Mouse (Mus musculus) ovary, postnatal 36 days (tissue): ENCODE results near the gene Gnpnat1.
"Not testable (repeated sequence)": the region's sequence is repeated elsewhere in the genome, so short reads cannot be mapped to it uniquely, and the experiment has no call there.

Experiments
- DNase-seq: peaks from one replicate; pipeline ENCODE4 v3.0.0; 2022; ENCODE audit warnings: low spot score, mixed read lengths

The Gnpnat1 gene

DNA sequence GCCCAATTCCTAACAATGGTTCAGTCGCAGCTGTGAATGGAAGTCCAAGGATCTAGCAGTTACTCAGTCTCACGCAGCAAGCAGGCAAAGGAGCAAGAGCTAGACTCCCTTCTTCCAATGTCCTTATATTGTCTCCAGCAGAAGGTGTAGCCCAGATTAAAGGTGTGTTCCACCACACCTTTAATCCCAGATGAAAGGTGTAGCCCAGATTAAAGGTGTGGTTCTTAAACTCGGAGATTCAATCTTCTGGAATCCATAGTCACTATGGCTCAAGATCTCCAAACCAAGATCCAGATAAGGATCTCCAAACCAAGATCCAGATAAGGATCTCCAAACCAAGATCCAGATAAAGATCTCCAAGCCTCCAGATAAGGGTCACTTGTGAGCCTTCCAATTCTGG is at the start of gene Gnpnat1:
Gene Gnpnat1, minus strand, starts transcription at position 101 of the 400 bp plus-strand sequence.
- DNase-seq = not testable (repeated sequence)

DNA sequence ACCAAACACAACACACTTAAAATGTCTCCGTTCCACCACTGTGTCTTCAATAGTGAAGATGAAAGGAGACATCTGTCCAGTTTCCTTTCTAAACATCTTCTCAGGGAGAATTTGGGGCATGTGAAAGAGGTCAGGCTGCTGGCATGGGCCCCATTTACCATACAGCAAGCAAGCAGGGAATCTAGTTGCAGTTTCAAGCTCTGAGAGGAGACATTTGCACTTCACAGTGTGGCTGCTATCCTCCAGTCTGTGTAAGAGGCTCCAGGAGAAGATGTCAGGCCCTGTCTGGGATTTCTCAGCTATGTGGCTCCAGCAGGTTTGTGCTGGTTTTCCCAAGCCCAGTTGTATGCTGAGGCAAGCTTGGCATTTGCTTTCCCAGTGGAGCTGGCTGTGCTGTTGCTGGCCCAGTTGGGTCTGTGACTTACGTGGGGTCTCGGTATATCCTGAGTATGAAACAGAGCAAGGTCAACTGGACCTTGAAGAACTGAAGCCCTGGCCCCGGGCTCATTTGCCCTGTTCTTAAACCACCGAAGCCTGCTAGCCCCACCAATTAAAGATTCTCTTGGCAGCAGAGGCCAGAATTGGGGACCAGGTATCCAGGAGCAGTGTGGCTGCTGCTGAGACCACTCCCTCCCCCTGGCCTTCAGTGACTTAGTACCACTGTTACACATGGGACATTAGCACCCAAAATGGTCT is 49.0 kb upstream of the Gnpnat1 start:
- no peak for DNase-seq

DNA sequence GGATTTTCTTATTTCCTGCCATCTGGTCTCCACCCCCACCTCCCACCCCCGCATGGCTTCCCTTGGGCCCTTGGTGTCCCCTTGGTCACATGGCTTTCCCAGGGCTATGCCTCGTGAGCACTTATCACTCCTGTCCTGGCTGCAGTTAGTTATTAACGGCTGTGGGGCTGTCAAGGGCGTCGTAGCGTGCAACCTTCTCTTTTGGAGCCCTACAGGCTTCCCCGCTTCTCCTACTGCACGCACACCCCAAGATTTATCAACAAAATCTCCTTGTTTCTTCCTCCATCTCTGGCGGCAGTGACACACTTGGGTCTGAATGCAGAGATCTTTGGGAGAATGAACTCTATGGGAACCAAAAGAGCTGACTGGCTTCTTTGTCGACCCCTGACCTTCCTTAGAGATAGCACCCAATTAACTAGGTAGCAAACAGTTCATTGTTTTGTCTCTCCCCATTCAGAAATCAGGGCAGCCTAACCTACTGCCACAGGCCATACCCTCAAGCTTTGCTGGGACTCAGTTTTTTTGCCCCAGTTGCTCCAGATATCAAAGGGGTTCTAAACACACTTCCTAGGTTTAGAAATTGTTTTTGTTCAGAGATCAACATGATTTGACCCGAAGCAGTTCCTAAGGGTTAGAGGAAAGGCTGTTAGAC is 48.3 kb upstream of the Gnpnat1 start:
- peak; percentile 49 for DNase-seq

DNA sequence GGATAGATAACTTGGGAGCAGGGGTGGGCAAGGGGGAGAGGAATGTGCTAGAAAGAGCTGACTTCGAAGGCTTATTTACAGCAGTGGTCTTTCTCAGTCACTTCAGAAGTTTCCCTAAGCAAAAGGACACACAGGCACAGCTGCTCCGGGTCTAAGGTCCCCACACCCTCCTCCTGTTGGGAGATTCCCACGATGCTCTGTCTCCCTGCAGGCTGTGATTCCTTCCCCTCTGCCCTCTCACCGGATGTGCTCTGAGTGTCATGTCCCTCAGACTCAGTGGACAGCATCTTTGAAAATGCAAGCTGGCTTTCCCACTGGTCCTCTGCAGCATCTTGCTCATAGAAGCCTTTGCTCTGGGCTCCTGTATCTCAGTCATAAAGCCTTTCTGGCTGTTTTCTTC is 47.4 kb upstream of the Gnpnat1 start:
- DNase-seq = no peak

DNA sequence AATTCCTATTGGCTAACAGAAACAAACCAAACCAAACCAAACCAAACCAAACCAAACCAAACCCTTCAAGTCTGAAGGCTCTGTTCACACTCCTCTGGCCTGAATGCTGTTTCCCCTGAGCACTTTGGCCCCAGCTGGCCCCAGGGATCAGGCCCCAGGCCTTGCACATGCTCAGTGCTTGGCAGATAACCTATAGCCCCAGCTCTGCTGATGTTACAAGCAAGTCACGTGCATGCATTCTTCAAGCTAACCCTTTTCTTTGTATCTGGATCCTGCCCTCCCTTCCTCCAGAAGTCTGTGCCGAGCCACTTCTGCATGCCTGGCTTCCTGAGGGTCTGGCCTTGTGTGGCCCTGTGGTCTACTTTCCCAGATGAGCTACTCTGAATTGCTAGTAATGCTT is 46.4 kb upstream of the Gnpnat1 start:
- DNase-seq = no peak

DNA sequence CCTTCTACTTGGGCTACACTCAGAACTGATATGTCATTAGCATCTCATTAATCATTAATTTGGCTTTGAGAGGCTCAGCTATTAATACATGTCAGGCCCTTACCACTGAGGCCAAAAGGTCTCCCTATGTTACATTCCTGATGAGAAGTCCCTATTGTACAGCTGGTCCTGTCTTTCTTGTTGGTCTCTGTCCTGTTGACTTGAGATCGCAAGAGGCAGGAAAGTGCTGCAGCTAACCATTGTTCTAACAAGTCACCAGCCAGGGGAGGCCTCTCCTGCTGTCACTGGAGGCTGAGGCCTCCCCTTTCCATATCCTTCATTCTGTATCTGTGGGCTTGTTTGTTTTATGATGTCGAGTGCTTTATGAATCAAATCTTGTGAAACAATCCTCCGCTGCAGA is 42.1 kb upstream of the Gnpnat1 start:
- DNase-seq = no peak

DNA sequence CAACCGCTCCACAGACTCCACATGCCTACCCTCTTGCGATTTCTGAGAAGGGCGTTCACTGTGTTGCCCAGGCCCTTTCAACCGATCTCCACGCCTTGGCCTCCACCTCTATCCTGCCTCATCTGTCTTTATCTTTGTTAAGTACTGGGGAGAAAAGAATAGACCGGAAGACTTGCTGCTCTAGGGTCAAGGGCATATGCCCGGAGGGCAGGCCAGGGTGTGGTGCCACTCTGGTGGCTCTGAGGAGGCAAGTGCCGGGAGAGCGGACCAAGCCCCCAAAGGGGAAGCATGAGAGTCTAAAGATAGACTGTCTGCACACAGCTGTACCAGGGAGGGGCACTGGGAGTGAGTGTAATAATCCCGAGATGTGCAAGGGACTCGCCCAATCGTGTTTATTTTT is 40.7 kb upstream of the Gnpnat1 start:
- peak; percentile 27 for DNase-seq

DNA sequence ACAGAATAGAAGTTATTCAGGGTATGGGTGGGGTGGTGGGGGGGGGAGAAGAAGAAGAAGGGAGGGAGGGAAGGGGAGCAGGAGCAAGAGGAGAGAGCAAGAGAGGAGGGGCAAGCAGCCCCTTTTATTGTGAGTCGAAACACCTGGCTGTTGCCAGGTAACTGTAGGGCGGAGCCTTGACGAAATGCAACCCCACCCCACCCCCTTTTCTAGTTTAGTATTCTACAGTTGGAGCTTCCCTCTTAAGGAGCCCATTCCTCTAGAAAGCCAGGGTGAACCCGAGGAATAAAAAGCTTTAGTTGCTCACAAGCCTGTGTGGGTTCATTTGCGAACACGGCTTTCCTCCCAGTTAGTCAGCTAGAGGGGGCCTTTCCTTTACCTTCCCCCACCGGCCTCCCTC is 40.2 kb upstream of the Gnpnat1 start:
- DNase-seq = no peak

DNA sequence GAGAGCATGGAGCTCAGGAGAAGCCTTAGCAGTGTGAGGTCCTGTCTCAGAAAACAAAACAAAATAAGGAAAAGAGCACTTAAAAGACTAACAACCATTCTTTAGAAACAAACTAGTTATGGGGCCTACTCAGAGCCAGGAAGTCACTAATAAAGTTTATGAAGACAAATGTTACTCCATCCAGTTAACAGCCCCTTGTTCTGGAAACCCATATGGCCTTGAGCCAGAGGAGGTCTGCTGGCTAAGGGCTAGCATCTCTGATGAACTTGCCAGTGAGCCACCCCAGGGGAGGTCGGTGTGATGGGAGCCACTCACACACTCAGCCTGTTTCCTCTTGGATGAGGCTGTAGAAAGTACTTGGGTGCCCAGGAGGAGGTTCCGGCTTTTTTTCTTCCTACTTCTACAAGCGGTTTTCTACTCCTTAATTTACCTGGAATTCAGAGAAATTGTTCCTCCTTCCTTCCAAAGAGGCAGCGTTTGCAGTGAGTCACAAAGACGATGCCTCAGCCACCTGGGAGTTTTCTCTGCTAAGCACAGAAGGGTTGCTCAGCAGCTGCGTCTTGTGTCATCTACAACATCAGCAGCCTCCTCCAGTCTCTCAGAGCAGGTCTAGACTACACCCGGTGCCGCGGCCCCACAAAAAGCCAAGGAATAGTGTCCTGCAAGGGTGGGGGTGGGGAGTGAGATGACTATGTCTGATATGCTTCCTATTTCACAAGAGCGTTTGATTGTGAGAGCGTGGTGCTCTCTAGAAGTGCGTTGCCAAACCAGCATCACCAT is 38.3 kb upstream of the Gnpnat1 start:
- no peak for DNase-seq

DNA sequence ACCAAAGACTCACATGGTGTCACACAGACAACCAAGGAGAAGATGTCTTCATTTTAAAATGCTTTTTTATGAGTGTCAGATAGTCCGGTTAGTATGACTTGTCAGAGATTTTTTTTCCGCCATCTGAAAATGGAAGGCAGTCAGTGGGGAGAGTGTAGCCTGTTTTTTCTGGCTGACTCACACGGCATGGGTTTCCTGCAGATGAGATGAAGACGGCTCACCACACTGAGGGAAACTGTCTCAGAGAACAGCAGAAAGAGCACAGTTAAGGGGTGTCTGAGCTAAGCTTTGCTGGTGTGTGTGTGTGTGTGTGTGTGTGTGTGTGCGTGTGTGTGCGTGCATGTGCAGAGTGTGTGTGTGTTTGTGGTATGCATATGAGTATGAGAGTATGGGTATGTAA is 36.6 kb upstream of the Gnpnat1 start:
- no peak for DNase-seq

DNA sequence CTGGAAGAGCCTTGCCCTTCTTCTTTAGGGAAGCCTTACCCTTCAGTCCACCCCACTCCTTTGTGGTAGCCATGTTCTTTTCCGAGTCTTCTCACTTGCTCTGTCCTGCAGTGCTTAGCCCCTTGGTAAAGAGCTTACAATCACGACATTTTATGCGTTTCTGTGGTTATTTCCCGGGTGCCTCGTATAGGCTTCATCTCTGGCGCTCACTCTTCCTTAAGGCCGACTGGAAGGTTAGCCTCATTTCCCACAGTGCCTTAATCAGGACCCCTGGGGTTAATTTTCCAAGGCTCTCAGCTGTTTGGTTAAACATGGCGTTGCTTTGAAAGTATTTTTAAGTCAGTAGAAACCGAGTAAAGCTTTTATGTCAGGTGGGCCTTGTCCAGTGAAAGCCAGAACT is 34.7 kb upstream of the Gnpnat1 start:
- no peak for DNase-seq

DNA sequence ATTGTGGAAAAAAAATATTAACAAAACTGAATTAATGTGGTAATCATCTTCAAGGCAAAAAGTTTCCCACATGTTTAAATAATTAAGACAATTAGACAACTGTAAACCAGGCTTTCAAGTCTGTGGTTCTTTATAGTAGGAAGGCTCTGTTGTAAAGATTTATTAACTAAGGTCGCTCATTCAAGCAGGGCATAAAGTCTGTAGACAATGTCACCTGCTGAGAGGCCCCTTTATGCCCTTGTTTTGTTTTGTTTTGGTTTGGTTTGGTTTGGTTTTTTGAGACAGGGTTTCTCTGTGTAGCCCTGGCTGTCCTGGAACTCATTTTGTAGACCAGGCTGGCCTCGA is 34.2 kb upstream of the Gnpnat1 start:
- DNase-seq = no peak

DNA sequence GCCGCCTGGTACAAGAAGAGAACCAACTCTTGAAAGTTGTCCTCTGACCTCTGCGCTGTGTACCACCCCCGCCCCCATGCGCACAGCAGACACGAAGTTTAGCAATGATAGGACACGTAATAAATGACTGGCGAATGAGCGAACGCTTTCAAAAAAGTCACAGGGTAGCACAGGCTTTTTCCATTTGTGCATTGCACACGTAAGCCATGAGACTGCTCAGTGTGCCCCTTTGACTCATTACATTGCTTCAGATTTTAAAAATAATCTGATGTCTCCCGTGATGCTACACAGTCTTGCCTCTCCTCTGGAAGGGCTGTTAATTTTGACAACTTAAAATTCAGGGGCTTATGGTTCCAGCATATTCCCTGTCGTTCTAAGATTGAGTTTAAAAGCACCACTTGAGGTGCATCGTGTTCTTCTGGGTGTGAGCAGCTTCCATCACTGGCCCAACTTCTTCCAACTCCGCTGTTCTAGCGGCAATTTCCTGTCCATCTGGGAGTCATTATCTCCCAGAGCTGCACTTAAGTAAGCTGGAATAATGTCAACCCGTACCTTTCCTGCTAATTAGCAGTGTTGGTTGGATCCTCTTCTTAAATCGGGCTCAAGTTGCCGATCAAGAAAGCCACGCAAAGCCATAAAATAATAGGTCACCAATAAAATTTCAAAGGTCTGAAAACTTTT is 33.7 kb upstream of the Gnpnat1 start:
- DNase-seq = no peak

DNA sequence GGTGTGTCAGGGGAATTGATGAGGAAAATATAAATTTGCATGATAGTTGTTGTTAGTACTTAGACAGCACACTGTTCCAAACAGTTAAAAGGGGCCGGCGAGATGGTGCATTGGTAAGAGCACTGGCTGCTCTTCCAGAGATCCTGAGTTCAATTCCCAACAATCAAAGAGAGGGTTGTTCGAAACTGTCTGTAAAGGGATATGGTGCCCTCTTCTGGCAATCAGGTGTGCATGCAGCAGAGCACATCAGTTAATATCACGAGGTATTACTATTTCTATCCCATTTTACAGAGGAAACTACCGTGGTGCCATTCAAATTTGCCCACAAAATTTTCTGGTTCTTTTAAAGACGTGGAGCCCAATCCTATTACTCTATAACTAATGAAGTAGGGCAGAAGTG is 29.5 kb upstream of the Gnpnat1 start:
- DNase-seq = no peak

DNA sequence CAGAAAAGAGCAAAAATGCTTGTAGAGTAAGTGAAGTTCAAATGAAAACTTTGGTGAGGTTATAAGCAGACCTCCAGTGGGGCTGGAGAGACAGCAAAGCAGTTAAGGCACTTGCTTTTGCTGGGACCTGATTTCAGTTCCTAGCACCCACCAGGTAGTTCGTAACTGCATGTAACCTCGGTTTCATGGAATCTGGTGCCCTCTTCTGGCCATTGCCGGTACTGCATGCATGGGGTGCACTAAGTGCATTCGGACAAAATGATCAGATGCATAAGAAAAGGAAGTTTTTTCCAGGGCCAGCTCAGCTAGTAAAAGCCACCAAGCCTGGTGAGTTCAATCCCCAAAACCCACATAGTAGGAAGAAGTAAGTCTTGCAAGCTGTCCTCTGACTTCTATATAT is 27.3 kb upstream of the Gnpnat1 start:
- no peak for DNase-seq

DNA sequence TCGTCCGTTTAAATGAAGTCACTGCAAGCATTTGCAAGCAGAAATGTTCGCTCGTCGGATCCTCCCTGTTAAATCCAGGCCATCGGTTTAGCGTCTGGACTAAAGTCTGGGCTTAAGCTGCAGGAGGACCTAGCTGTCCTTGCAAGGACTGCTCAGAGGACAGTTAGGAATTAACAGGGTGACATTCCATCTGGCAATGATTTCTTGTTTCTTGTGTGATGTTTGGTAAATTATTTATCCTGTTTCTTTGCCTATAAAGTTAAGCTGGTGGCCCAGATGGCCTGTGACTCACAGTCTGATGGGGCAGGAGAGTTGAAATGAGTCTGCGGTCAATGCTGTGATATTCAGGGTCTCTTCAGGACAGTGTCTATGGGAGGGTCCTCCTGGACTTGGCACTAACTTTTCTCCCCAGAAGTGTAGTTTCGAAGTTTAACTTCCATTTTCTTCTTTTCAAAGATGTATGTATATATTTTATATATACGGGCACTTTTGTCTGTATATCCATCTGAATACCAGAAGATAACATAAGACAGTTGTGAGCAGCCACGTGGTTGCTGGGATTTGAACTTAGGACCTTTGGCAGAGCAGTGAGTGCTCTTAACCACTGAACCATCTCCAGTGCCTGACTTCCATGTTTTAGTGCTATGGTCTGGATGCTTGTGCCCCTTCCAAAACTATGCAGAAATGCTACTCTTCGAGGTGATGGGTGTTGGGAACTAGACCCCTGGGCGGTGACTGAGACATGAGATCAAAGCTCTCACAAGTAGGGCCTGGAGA is 25.5 kb upstream of the Gnpnat1 start:
- DNase-seq = no peak

DNA sequence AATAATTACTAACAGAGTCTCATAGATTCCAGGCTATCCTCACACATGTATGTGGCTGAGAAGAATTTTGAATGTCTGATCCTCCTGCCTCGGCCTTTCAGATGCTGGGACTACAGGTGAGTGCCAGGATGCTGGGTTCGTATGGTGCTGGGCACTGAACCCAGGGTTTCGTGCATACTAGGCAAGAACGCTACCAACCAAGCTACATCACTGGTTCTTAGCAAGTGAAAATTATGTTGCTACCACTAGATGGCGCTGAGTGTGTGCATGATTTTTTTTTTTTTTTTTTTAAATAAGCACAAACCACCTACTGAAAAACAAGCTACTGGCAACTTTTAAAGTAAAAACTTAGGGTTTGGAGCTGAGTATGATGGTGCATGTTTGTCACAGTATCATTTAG is 18.5 kb upstream of the Gnpnat1 start:
- no peak for DNase-seq

DNA sequence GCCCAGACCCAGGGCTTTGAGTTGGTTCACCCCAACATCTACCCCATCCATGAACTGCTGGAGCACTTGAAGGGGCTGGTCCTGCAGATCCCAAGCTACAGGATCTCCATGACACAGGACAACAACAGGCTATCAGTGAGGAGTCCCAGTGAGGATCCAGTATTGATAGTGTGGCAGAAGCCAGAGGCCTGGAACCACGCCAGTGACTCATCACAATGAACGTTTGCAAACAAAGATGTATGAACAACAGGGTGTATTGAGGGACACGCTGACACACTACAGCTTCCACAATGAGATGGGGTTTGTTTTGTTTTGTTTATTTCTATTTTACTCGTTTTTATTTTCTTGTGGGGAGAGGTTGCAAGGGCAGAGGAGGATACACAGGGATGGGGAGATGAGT is 17.7 kb upstream of the Gnpnat1 start:
- DNase-seq = peak; percentile 29

DNA sequence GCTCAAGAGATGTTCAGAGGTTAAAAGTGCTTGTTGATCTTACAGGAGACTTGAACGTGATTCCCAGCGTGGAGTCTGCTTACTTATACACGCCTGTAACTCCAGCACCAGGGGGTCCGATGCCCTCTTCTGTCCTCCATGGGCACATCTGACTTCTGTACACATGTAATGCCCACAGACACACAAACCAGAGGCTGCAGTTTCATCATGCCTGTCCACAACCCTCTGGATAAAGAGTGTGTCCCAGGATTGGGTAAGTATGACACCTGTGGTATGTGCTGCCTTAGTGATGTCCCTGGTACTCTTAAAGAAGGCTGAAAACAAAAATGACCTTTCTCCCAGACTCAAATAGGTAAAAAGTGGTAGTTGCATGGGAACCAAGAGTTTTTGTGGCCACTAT is 14.6 kb upstream of the Gnpnat1 start:
- DNase-seq = no peak

DNA sequence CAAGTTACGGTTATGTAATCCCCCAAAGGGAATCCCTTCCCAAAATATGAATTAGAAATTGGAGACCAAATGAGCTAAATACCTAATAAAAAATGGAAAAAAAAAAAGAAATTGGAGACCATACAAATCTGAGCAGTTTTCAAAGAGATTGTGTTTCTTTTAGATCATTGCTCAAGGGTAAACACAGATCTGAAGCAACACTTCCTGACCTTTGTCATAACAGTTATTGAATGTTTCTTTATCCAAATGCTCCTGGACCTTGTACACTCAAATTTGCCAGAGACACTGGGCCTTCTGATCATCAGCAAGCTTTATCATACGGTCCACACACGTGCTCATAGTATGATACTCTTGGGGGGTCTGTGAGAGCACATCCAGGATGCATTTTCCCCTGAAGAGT is 13.8 kb upstream of the Gnpnat1 start:
- no peak for DNase-seq

DNA sequence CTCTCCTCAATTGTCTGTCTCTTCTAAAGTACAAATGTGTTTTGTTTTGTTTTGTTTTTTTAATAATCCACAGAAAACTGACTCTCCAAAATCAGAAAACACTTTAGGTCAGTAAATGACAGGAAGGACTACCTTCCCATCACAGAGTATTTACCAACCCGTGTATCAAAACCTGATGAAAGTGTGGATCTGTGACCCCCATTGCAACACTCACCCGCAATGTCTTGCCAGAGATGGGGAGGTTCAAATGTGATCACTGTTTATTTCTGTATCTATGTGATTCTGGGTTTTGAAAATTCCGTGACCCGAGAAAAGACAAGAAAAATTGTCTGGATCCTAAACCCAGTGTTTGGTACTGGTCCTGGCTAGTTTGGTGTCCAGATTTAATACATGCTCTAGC is 11.6 kb upstream of the Gnpnat1 start:
- DNase-seq = no peak

DNA sequence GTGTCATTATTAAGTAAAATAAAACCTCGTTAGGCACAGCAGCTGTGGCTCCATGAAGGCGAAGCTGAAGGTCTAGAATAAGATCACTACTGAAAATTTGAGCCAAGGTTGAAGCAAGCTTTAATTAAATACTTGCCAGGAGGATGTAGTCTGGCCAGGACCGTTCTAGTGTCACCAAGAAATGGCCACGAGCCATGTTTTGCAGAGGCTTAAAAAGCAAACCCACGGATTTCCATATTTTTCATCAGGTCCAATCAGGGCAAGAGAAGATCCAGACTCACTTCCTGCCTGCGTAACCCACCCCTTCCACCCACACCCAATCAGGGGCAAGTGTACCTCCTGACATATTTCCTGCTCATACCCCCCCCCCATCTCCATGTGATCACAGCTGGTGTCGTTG is 1.1 kb downstream of the Gnpnat1 start:
- no peak for DNase-seq
